Mouse (Mus musculus) C2C12 (cell line): ENCODE results near the gene Slc39a5. TPM values are rescaled to one million over a fixed set of nuclear protein-coding genes. Genes with fewer than 3 reads are reported as not detected.

Experiments
- H3K27me3 ChIP-seq: one replicate; pipeline ENCODE4 v1.6.1; 2011; ENCODE audit not compliant: control insufficient read depth, insufficient read depth, insufficient read length
- H3K36me3 ChIP-seq: one replicate; pipeline ENCODE4 v1.6.1; 2011; ENCODE audit not compliant: control insufficient read depth, insufficient read depth
- H3K4me3 ChIP-seq: one replicate; pipeline ENCODE4 v1.5.1; 2011; ENCODE audit warnings: mild to moderate bottlenecking, control low read depth; ENCODE audit not compliant: poor library complexity, insufficient read depth, severe bottlenecking
- H3K79me2 ChIP-seq: one replicate; pipeline ENCODE4 v1.6.1; 2011; ENCODE audit not compliant: control insufficient read depth, insufficient read depth
- H3K79me3 ChIP-seq: one replicate; pipeline ENCODE4 v1.6.1; 2011; ENCODE audit warnings: low read depth, control low read depth
- H3ac ChIP-seq: one replicate; pipeline ENCODE3; 2011; ENCODE audit warnings: low read depth; ENCODE audit not compliant: control insufficient read depth, insufficient read length
- CEBPB ChIP-seq: IDR thresholded peaks from one replicate; pipeline ENCODE4 v1.6.1; 2011; ENCODE audit warnings: low read depth, mild to moderate bottlenecking, control low read depth, moderate library complexity
- CTCF ChIP-seq: IDR thresholded peaks from one replicate; pipeline ENCODE4 v1.5.1; 2011; ENCODE audit not compliant: control insufficient read depth, insufficient read depth, insufficient read length
- FOSL1 ChIP-seq: IDR thresholded peaks from one replicate; pipeline ENCODE4 v1.8.0; 2011; ENCODE audit warnings: mild to moderate bottlenecking, low read length; ENCODE audit not compliant: poor library complexity, insufficient read depth, severe bottlenecking
- MAX ChIP-seq: IDR thresholded peaks from one replicate; pipeline ENCODE4 v1.6.1; 2011; ENCODE audit warnings: mild to moderate bottlenecking, control low read depth
- MYOD1 ChIP-seq: IDR thresholded peaks from one replicate; pipeline ENCODE4 v1.6.1; 2011; ENCODE audit warnings: low read depth; ENCODE audit not compliant: control insufficient read depth, insufficient read length
- MYOG ChIP-seq: IDR thresholded peaks from one replicate; pipeline ENCODE4 v1.6.1; 2011; ENCODE audit not compliant: control insufficient read depth, insufficient read length; ENCODE audit errors: extremely low read depth
- USF1 ChIP-seq: IDR thresholded peaks from one replicate; pipeline ENCODE4 v1.6.1; 2011; ENCODE audit warnings: low read depth, mild to moderate bottlenecking, control low read depth, moderate library complexity
- polyA plus RNA-seq: library from polyadenylated mRNA; unstranded; fragments of >200 nt; fragmentation: generic; extraction: Trizol; gene quantifications from one replicate; pipeline ENCODE4 v1.2.1, GENCODE M21; 2012; ENCODE audit warnings: missing spikeins

Gene Slc39a5
- polyA plus RNA-seq, 1 experiment = not detected

GRCm38 (mm10) chr10:128438675-128439279, 37.7 kb upstream of the Slc39a5 start:
- no peak overlapping the region for H3ac ChIP-seq
- H3K4me3 ChIP-seq = no peak overlapping the region
- H3K36me3 ChIP-seq = peaks cover 80% of the 10 kb centered on the region
- H3K27me3 ChIP-seq = no peaks in the 10 kb centered on the region
- H3K79me3 ChIP-seq = peaks cover 3% of the 10 kb centered on the region
- no peaks in the 10 kb centered on the region for H3K79me2 ChIP-seq
- TF ChIP-seq USF1 (no peak), MYOD1 (no peak), FOSL1 (no peak), CTCF (no peak), MAX (no peak), MYOG (no peak), CEBPB (no peak)

GRCm38 (mm10) chr10:128436376-128436775, 35.3 kb upstream of the Slc39a5 start:
- H3K27me3 ChIP-seq = no peaks in the 10 kb centered on the region
- H3ac ChIP-seq = no peak overlapping the region
- peaks cover 4% of the 10 kb centered on the region for H3K79me3 ChIP-seq
- H3K4me3 ChIP-seq = no peak overlapping the region
- no peak for TF ChIP-seq FOSL1
- no peak for TF ChIP-seq MYOG
- no peak for TF ChIP-seq MYOD1
- TF ChIP-seq CTCF = no peak
- TF ChIP-seq MAX = no peak
- H3K79me2 ChIP-seq = peaks cover 10% of the 10 kb centered on the region
- H3K36me3 ChIP-seq = peaks cover 85% of the 10 kb centered on the region

- Histone ChIP-seq H3K36me3 (peaks cover 83% of the 10 kb centered on the region), H3K79me3 (peaks cover 4% of the 10 kb centered on the region), H3ac (no peak overlapping the region), H3K4me3 (no peak overlapping the region), H3K27me3 (no peaks in the 10 kb centered on the region), H3K79me2 (peaks cover 10% of the 10 kb centered on the region)
- TF ChIP-seq CTCF (no peak), MYOG (no peak), CEBPB (no peak), FOSL1 (no peak), USF1 (no peak), MAX (no peak), MYOD1 (no peak)
Measured at GRCm38 (mm10) chr10:128435873-128436272, 34.8 kb upstream of the Slc39a5 start.

DNA sequence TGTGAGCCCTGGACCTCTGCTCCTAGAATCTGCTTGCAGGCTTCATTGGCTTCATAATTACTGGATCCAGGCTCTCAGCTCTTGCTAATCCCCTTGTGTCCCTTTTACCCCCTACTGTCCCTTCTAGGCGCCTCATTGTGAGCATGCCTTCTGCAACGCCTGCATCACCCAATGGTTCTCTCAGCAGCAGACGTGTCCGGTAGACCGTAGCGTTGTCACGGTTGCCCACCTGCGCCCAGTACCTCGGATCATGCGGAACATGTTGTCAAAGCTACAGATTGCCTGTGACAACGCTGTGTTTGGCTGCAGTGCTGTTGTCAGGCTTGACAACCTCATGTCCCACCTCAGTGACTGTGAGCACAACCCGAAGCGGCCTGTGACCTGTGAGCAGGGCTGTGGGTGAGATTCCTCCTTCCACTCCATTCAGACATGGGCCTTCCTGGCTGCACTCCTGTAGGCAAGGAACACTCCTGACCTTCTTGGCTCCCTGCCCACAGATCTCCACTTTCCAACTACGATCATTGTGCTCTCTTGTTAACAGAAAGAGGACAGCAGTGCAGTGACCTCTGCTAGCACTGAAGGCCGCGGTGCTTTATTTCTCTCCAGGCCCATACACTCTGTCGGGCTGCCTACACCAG, 34.3 kb upstream of the Slc39a5 start:
- Histone ChIP-seq H3K79me3 (peaks cover 4% of the 10 kb centered on the region), H3K79me2 (peaks cover 10% of the 10 kb centered on the region), H3K4me3 (no peak overlapping the region), H3K27me3 (no peaks in the 10 kb centered on the region), H3ac (no peak overlapping the region), H3K36me3 (peaks cover 81% of the 10 kb centered on the region)
- TF ChIP-seq CEBPB = no peak
- no peak for TF ChIP-seq FOSL1
- TF ChIP-seq CTCF = no peak

DNA sequence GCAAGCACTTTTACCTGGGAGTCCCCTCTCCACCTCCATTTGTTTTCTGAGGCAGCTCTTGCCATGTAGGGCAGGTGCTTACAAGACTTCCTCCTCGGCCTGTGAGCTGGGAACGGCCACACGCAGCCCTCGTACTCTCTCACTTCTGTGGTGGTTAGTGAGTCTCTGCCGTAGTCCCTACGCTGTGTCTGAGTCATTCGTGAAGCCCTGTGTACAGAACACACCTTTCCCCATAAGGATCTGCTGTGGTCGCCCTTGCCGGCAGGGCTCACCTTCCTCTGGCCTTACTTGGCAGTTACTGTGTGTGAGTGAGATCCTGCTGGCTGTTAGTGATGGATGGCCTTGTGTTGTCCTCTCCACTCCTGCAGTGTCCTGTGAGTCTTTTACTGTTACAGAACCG, 33.7 kb upstream of the Slc39a5 start:
- no peaks in the 10 kb centered on the region for H3K27me3 ChIP-seq
- H3ac ChIP-seq = no peak overlapping the region
- H3K79me2 ChIP-seq = peaks cover 10% of the 10 kb centered on the region
- H3K79me3 ChIP-seq = peaks cover 4% of the 10 kb centered on the region
- H3K36me3 ChIP-seq = peaks cover 81% of the 10 kb centered on the region
- no peak for TF ChIP-seq USF1
- no peak for TF ChIP-seq MYOD1
- TF ChIP-seq CEBPB = no peak
- TF ChIP-seq MYOG = no peak
- TF ChIP-seq FOSL1 = no peak
- TF ChIP-seq CTCF = no peak
- TF ChIP-seq MAX = no peak
- no peak overlapping the region for H3K4me3 ChIP-seq
